Mouse (Mus musculus) kidney, embryonic 16.5 days (tissue): Measurements from ENCODE around the gene Cyfip1. TPM values are rescaled to one million over a fixed set of nuclear protein-coding genes. Genes with fewer than 3 reads are reported as not detected.

Experiments
- ATAC-seq: fragments of 200-750 bp; cut with Nextera tagmentation; 2 replicates; pipeline ENCODE4 v1.8.0; 2017; ENCODE audit warnings: moderate TSS enrichment; ENCODE audit not compliant: low FRiP score, low TSS enrichment
- H3K27ac ChIP-seq: fragments of 300-500 bp; sonication (generic); 2 replicates; pipeline ENCODE4 v1.5.1; 2014; ENCODE audit warnings: low read length
- H3K27me3 ChIP-seq: fragments of 300-500 bp; sonication (generic); 2 replicates; pipeline ENCODE4 v1.6.1; 2014; ENCODE audit warnings: low read length, control low read depth, mixed read lengths; ENCODE audit not compliant: insufficient read depth
- H3K36me3 ChIP-seq: fragments of 300-500 bp; sonication (generic); 2 replicates; pipeline ENCODE4 v1.6.1; 2014; ENCODE audit warnings: low read length, control low read depth, mixed read lengths; ENCODE audit not compliant: insufficient read depth
- H3K4me1 ChIP-seq: fragments of 300-500 bp; sonication (generic); 2 replicates; pipeline ENCODE4 v1.6.1; 2014; ENCODE audit warnings: low read length, control low read depth, mixed read lengths; ENCODE audit not compliant: insufficient read depth
- H3K4me2 ChIP-seq: fragments of 300-500 bp; sonication (generic); replicated peaks from 2 replicates; pipeline ENCODE4 v1.6.1; 2014; ENCODE audit warnings: low read depth, low read length
- H3K4me3 ChIP-seq: fragments of 300-500 bp; sonication (generic); 2 replicates; pipeline ENCODE4 v1.5.1; 2014; ENCODE audit warnings: mild to moderate bottlenecking, low read length
- H3K9ac ChIP-seq: fragments of 300-500 bp; sonication (generic); replicated peaks from 2 replicates; pipeline ENCODE4 v1.6.1; 2014; ENCODE audit warnings: low read length
- H3K9me3 ChIP-seq: fragments of 300-500 bp; sonication (generic); 2 replicates; pipeline ENCODE4 v1.6.1; 2016; ENCODE audit warnings: low read length, control low read depth
- WGBS: fragments of 180-500 bp; shearing (Covaris S2); extraction: QIAGEN DNeasy Blood & Tissue Kit; methylation state at CpG from one replicate; pipeline ENCODE4 v1.1.7; 2014; 5-methylcytosine and 5-hydroxymethylcytosine counted together
- polyA plus RNA-seq: library from polyadenylated mRNA; unstranded; fragments of >200 nt; fragmentation: Nextera tagmentation; extraction: Ambion mirVana; gene quantifications from 2 replicates; pipeline ENCODE4 v1.2.1, GENCODE M21; 2015

Gene Cyfip1
- polyA plus RNA-seq, 1 experiment from 2014 or later, result 113 TPM

- H3K27me3 ChIP-seq, result no peaks in the 10 kb centered on the region
Observed at GRCm38 (mm10) chr7:55841977-55842503, 495 bp downstream of the Cyfip1 start.

GRCm38 (mm10) chr7:55842504-55843152 is 1.1 kb downstream of the Cyfip1 start:
- WGBS, result under 1% methylated on average over 40 of the region's 40 CpGs
- Histone ChIP-seq H3K9ac (peak overlapping the region; percentile 96), H3K27ac (peak overlapping the region; percentile 98), H3K27me3 (no peaks in the 10 kb centered on the region), H3K4me3 (peak overlapping the region; percentile 91), H3K36me3 (0 out of 2 replicates have a peak, but pooled peaks cover 3% of the 10 kb centered on the region), H3K4me1 (peaks cover 17% of the 10 kb centered on the region), H3K4me2 (peak overlapping the region; percentile 84), H3K9me3 (no peaks in the 10 kb centered on the region; the same call in 1 of the 2 replicates)
- peak; percentile 65 for ATAC-seq

More at GRCm38 (mm10) chr7:55841977-55842503, 495 bp downstream of the Cyfip1 start:
- H3K4me3 ChIP-seq, result peak overlapping the region; percentile 91
- peaks cover 17% of the 10 kb centered on the region for H3K4me1 ChIP-seq
- 0 out of 2 replicates have a peak, but pooled peaks cover 3% of the 10 kb centered on the region for H3K36me3 ChIP-seq
- peak overlapping the region; percentile 96 for H3K9ac ChIP-seq
- peak overlapping the region; percentile 98 for H3K27ac ChIP-seq
- WGBS, result under 1% methylated on average over 37 of the region's 47 CpGs
- no peaks in the 10 kb centered on the region; the same call in 1 of the 2 replicates for H3K9me3 ChIP-seq
- ATAC-seq, result peak; percentile 98
- H3K4me2 ChIP-seq, result peak overlapping the region; percentile 84

- WGBS, result 55% methylated on average over 9 of the region's 9 CpGs
- no peak overlapping the region for H3K9ac ChIP-seq
- ATAC-seq, result no peak
Observed at GRCm38 (mm10) chr7:55846606-55847312, 5.2 kb downstream of the Cyfip1 start.

GRCm38 (mm10) chr7:55849948-55850571 is 8.5 kb downstream of the Cyfip1 start:
- Histone ChIP-seq H3K27ac (peak overlapping the region; percentile 74), H3K4me3 (peak overlapping the region; percentile 7; the same call in 1 of the 2 replicates), H3K4me1 (peaks cover 32% of the 10 kb centered on the region), H3K4me2 (peak overlapping the region; percentile 24; the same call in 1 of the 2 replicates), H3K9ac (0 out of 2 replicates have a peak overlapping the region, but pooled peaks have one; percentile 10), H3K9me3 (no peaks in the 10 kb centered on the region), H3K27me3 (no peaks in the 10 kb centered on the region), H3K36me3 (0 out of 2 replicates have a peak, but pooled peaks cover 4% of the 10 kb centered on the region)
- ATAC-seq, result peak; percentile 88
- 23% methylated on average over 14 of the region's 14 CpGs for WGBS

More at GRCm38 (mm10) chr7:55846606-55847312, 5.2 kb downstream of the Cyfip1 start:
- H3K9me3 ChIP-seq, result no peaks in the 10 kb centered on the region; the same call in 1 of the 2 replicates
- H3K4me2 ChIP-seq, result no peak overlapping the region
- no peak overlapping the region for H3K27ac ChIP-seq
- H3K36me3 ChIP-seq, result 0 out of 2 replicates have a peak, but pooled peaks cover 8% of the 10 kb centered on the region
- H3K4me3 ChIP-seq, result no peak overlapping the region
- peaks cover 38% of the 10 kb centered on the region for H3K4me1 ChIP-seq
- no peaks in the 10 kb centered on the region for H3K27me3 ChIP-seq

GRCm38 (mm10) chr7:55852787-55853186 is 11.2 kb downstream of the Cyfip1 start:
- Histone ChIP-seq H3K9ac (no peak overlapping the region), H3K4me1 (peaks cover 29% of the 10 kb centered on the region), H3K9me3 (no peaks in the 10 kb centered on the region), H3K4me3 (no peak overlapping the region), H3K36me3 (0 out of 2 replicates have a peak, but pooled peaks cover 8% of the 10 kb centered on the region), H3K27me3 (no peaks in the 10 kb centered on the region), H3K27ac (no peak overlapping the region), H3K4me2 (no peak overlapping the region)
- ATAC-seq, result no peak
- WGBS, result 77% methylated on average over 3 of the region's 3 CpGs

GRCm38 (mm10) chr7:55855597-55855996 is 14.1 kb downstream of the Cyfip1 start:
- 0 out of 2 replicates have a peak, but pooled peaks have one; percentile 28 for ATAC-seq
- H3K9ac ChIP-seq, result no peak overlapping the region
- no peak overlapping the region for H3K4me3 ChIP-seq
- H3K36me3 ChIP-seq, result 0 out of 2 replicates have a peak, but pooled peaks cover 3% of the 10 kb centered on the region
- H3K27ac ChIP-seq, result no peak overlapping the region
- WGBS, result 65% methylated on average over 3 of the region's 3 CpGs
- H3K4me1 ChIP-seq, result peaks cover 13% of the 10 kb centered on the region
- no peaks in the 10 kb centered on the region for H3K27me3 ChIP-seq
- H3K9me3 ChIP-seq, result no peaks in the 10 kb centered on the region
- H3K4me2 ChIP-seq, result no peak overlapping the region

GRCm38 (mm10) chr7:55856741-55857140 is 15.2 kb downstream of the Cyfip1 start:
- Histone ChIP-seq H3K27me3 (no peaks in the 10 kb centered on the region), H3K4me3 (no peak overlapping the region), H3K4me1 (peaks cover 3% of the 10 kb centered on the region), H3K9me3 (no peaks in the 10 kb centered on the region), H3K36me3 (0 out of 2 replicates have a peak, but pooled peaks cover 3% of the 10 kb centered on the region), H3K9ac (no peak overlapping the region), H3K27ac (no peak overlapping the region), H3K4me2 (no peak overlapping the region)
- WGBS, result over 99% methylated on average over 4 of the region's 4 CpGs
- no peak for ATAC-seq

GRCm38 (mm10) chr7:55857729-55858128 is 16.2 kb downstream of the Cyfip1 start:
- Histone ChIP-seq H3K27me3 (no peaks in the 10 kb centered on the region), H3K27ac (no peak overlapping the region), H3K4me3 (no peak overlapping the region), H3K9me3 (no peaks in the 10 kb centered on the region), H3K4me1 (no peaks in the 10 kb centered on the region), H3K36me3 (peaks cover 7% of the 10 kb centered on the region; the same call in 1 of the 2 replicates), H3K9ac (no peak overlapping the region), H3K4me2 (no peak overlapping the region)
- ATAC-seq, result no peak
- WGBS, result 77% methylated on average over 2 of the region's 2 CpGs

GRCm38 (mm10) chr7:55858836-55859517 is 17.4 kb downstream of the Cyfip1 start:
- 86% methylated on average over 3 of the region's 3 CpGs for WGBS
- no peak overlapping the region for H3K9ac ChIP-seq
- peaks cover 18% of the 10 kb centered on the region; the same call in 1 of the 2 replicates for H3K36me3 ChIP-seq
- no peak overlapping the region for H3K27ac ChIP-seq
- H3K9me3 ChIP-seq, result no peaks in the 10 kb centered on the region
- no peak overlapping the region for H3K4me3 ChIP-seq
- H3K27me3 ChIP-seq, result no peaks in the 10 kb centered on the region
- H3K4me2 ChIP-seq, result no peak overlapping the region
- no peaks in the 10 kb centered on the region for H3K4me1 ChIP-seq
- ATAC-seq, result no peak
